Mouse (Mus musculus) small intestine, adult 2 months (tissue): ENCODE results near the gene Lrrc1.

Experiments used
- CTCF ChIP-seq: fragments of 200-500 bp; IDR thresholded peaks from 2 replicates; pipeline ENCODE4 v1.5.1; 2012; ENCODE audit warnings: low read depth, mild to moderate bottlenecking, control low read depth, inconsistent platforms, low read length, moderate library complexity, mixed read lengths; ENCODE audit not compliant: insufficient replicate concordance, insufficient read length; ENCODE audit errors: extremely low read depth
- POLR2A ChIP-seq: fragments of 200-500 bp; IDR thresholded peaks from 2 replicates; pipeline ENCODE4 v1.6.1; 2012; ENCODE audit warnings: low read depth, mild to moderate bottlenecking, control low read depth, inconsistent platforms, low read length, moderate library complexity

- TF ChIP-seq CTCF (no peak), POLR2A (no peak)
Measured at GRCm38 (mm10) chr9:77499084-77499483, 45.6 kb downstream of the Lrrc1 start.
